Mouse (Mus musculus) 416B (cell line): Measurements from ENCODE around the gene Creld1.

ENCODE experiments used
- DNase-seq: peaks from one replicate; pipeline ENCODE4 v3.0.0; 2011; ENCODE audit warnings: low read depth

Creld1 gene

GRCm38 (mm10) chr6:113483100-113483615, at the start of gene Creld1:
Creld1 (plus strand) TSS chr6:113483297.
- peak; percentile 99 for DNase-seq

- no peak for DNase-seq
These were observed 49.4 kb upstream of the Creld1 start for GRCm38 (mm10) chr6:113433661-113434060.

- DNase-seq: no peak
These were observed 48.4 kb upstream of the Creld1 start for GRCm38 (mm10) chr6:113434691-113435090.

- no peak for DNase-seq
These were observed 47.4 kb upstream of the Creld1 start, which contains the start of gene Cidec for GRCm38 (mm10) chr6:113435664-113436205. Cidec (minus strand) TSS chr6:113435760.

- DNase-seq: no peak
These were observed 46.0 kb upstream of the Creld1 start for GRCm38 (mm10) chr6:113437135-113437534.

GRCm38 (mm10) chr6:113438721-113439430, 44.2 kb upstream of the Creld1 start:
- DNase-seq: no peak

- no peak for DNase-seq
These were observed 42.4 kb upstream of the Creld1 start for GRCm38 (mm10) chr6:113440686-113441085.

- DNase-seq: peak; percentile 93
These were observed 41.9 kb upstream of the Creld1 start for GRCm38 (mm10) chr6:113441147-113441680.

GRCm38 (mm10) chr6:113442087-113442441, 41.0 kb upstream of the Creld1 start:
- no peak for DNase-seq

GRCm38 (mm10) chr6:113442442-113443090, 40.5 kb upstream of the Creld1 start, which contains the start of gene Jagn1:
Jagn1 (plus strand) TSS chr6:113442569.
- peak; percentile 93 for DNase-seq

- peak; percentile 67 for DNase-seq
These were observed 40.0 kb upstream of the Creld1 start for GRCm38 (mm10) chr6:113443091-113443490.

GRCm38 (mm10) chr6:113444207-113444965, 38.7 kb upstream of the Creld1 start:
- peak; percentile 37 for DNase-seq

- no peak for DNase-seq
These were observed 35.5 kb upstream of the Creld1 start for GRCm38 (mm10) chr6:113447639-113448038.

GRCm38 (mm10) chr6:113451839-113452238, 31.3 kb upstream of the Creld1 start:
- no peak for DNase-seq

- no peak for DNase-seq
These were observed 28.1 kb upstream of the Creld1 start for GRCm38 (mm10) chr6:113455007-113455406.

- DNase-seq: peak; percentile 62
These were observed 25.1 kb upstream of the Creld1 start, which contains the start of gene Il17re for GRCm38 (mm10) chr6:113457952-113458534. Il17re (plus strand) TSS chr6:113458484.

GRCm38 (mm10) chr6:113458635-113459034, 24.5 kb upstream of the Creld1 start:
- no peak for DNase-seq

GRCm38 (mm10) chr6:113464040-113464439, 19.1 kb upstream of the Creld1 start:
- DNase-seq: no peak

GRCm38 (mm10) chr6:113465602-113466001, 17.5 kb upstream of the Creld1 start:
- peak; percentile 26 for DNase-seq

- DNase-seq: peak; percentile 28
These were observed 14.6 kb upstream of the Creld1 start for GRCm38 (mm10) chr6:113468512-113468911.

- peak; percentile 66 for DNase-seq
These were observed 14.1 kb upstream of the Creld1 start for GRCm38 (mm10) chr6:113469021-113469420.
